Mouse (Mus musculus) monocyte, adult 5-6 weeks (primary cell): Measurements from ENCODE around the gene Syt1. TPM values are rescaled to one million over a fixed set of nuclear protein-coding genes. Genes with fewer than 3 reads are reported as not detected.

ENCODE experiments used
- ATAC-seq: fragments of 153-309, 156-312 bp; replicated peaks from 2 replicates; pipeline ENCODE4 v1.8.0; 2017; ENCODE audit warnings: mild to moderate bottlenecking; ENCODE audit not compliant: low TSS enrichment, insufficient number of reproducible peaks, severe bottlenecking, poor library complexity, low FRiP score
- total RNA-seq: library from RNA; stranded (forward); fragments of 200-1000, 200-491, 200-594 nt; gene quantifications from 3 replicates; pipeline ENCODE4 v1.2.3, GENCODE M21; 2017

Gene Syt1
- total RNA-seq, 1 experiment from 2014 or later = not detected

GRCm38 (mm10) chr10:108800776-108801175, 210.0 kb downstream of the Syt1 start:
- ATAC-seq = no peak

DNA sequence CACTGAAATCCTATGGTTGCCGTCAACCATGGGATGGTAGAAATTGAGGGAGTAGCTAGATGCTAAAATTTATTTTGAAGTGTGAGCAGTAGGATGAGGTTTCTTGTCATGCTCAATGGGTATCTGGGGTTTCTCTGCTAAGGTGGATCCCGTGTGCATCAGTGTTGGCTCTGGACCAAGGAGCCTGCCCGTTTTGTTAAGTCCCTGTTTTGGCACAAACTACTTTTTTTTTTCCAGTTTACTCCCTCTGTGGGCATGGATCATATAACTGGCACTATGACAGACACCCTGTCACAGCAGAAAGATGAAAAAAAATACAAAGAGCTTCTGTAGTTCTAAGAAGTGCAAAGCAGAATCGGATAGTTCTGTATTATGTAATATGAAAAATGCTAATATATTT, 212.0 kb downstream of the Syt1 start:
- ATAC-seq = no peak

DNA sequence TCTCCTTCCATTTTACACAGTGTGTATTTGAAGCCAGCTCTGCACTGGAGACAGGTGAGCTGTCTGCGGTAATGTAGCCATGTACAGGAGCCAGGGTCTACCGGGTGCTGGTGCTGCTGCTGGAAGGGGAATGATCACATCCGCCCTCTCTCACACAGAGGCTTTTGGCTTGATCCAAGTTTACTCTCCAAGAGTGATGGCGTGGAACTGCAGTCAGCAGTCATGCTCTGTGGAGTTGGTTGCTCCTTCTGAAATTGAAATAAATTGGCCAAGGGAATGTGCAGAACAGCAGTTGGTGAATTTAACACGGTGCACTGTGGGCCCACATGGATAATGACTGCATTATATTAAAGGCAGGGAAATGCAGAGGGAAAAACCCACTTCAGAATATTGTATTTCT, 228.0 kb downstream of the Syt1 start:
- ATAC-seq = no peak

GRCm38 (mm10) chr10:108780614-108781013, 230.2 kb downstream of the Syt1 start:
- ATAC-seq = no peak

GRCm38 (mm10) chr10:108776735-108777134, 234.0 kb downstream of the Syt1 start:
- ATAC-seq = no peak

DNA sequence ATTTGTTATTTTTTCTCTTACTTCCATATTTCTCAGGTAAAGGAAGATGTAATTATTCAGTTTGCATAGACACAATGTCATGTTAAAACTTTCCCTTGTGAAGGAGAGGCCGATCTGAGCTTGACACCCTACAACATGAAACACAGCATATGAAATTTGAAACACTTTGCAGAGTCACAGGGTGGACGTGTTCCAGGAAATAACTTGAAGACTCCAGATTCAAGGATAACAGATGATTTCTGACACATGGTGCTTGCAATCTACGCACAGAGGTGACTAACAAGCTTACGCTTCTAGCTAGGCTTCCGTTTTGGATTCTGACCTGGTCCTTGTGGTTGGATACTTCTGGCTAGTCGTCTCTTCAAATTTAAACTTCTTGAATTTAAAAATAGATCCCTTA, 239.7 kb downstream of the Syt1 start:
- no peak for ATAC-seq

- no peak for ATAC-seq
Measured at GRCm38 (mm10) chr10:108765564-108765963, 245.2 kb downstream of the Syt1 start.

DNA sequence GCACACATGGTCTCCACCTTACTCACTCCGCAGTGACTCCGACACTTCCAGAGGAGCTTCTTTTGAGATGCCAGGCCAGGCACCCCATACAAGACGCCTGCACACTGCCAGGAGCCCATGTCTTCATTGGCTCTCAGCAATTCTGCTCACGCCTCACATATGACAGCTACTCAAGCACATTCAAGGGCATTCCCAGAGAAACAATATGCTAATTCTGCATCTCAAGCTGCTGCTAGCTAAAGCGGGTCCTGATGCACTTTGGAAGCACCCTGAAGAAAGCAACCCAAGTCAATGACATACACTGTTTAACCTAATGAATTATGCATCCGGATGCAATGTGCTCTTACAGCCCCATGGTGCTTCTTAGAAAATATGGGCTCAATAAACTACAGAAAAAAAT, 247.1 kb downstream of the Syt1 start:
- ATAC-seq = 0 out of 2 replicates have a peak, but pooled peaks have one; percentile 22

DNA sequence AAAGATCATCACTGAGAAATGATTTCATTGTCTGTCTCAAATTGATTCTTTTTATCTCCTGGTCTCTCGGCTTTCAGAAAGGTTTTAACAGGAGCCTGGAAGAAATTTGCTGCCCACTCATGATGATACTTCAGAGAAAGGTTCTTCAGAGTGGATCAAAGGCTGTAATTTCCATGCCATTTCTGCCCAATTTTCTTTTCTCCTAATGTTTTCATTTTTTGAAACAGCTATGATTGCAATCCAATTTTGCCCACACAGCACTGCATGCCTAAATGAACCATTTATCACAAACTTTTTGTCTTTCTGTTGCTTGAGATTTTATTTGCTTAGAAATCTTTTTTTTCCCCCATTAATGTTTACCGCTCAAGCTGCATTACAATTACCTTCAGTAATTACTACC, 257.5 kb downstream of the Syt1 start:
- no peak for ATAC-seq

DNA sequence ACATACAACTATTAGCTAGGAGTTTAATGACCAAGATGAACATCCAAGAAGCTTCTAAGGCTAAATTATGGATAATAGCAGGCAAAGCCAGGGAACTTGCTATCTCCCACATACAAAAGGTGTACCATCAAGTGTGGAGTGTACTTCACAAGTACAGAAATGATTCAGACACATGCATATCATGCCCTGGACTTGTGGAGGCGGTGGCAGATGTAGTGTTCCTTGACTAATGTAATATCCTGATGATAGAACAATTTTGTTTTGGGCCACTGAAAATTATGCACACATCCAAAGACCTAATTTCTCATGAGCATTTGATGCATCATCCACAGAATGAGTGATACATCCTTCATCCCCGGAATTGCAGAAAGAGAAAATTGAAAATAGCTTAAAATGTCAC, 267.0 kb downstream of the Syt1 start:
- no peak for ATAC-seq

DNA sequence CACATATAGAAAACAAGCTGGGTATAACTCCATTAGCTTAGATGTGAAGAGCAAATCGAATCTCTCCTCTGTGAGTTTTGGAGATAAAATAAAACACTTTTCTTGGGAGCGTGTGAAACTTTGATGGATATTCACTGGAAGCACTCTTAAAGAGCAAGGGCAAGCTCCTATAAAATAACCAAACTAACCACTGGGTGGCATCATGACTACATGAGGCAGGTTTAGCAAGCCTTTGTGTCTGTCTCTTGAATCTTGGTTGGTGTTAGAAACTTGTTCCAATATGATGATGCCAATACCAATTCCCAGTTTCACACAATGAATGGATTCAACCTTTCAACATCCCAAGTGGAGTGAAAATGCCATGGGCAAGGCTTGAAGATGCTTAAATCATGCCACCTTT, 276.8 kb downstream of the Syt1 start:
- ATAC-seq = no peak

DNA sequence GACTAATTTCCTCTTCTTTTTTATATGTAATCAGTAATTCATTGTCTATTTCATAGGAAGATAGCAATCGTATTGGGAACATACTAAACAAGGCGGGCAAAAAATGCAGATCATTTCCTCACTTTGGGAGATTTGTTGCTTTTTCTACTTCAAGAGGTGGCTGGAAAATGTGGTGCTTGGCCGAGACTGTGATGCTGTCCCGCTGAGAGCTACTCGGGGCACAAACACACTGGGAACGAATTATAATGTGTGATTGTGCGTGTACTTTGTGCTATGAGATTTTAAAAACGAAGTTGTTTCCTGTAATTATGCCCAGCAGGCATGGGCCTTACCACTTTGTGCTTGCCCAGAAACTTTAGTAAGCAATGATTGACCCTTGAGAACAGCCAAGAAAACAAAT, 281.8 kb downstream of the Syt1 start:
- no peak for ATAC-seq

- no peak for ATAC-seq
Measured at GRCm38 (mm10) chr10:108726391-108726790, 284.4 kb downstream of the Syt1 start.

DNA sequence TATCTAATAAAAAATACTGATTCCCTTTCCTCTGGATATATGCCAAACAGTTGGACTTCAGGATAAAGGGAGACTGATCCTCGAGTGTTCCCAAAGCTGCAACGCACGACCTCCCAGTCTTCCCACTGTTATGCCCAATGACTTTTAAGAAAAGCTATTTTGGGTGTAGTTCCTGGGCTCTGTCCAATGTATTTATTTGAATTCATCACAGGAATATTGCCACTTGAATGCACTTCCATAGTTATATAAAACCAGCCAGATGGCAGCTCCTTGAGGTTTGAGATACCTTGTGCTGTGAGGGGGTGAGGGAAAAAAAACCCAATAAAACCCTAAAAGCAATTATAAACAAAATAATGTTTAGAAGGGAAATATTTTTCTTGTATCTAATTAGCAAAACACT, 285.9 kb downstream of the Syt1 start:
- ATAC-seq = no peak

- ATAC-seq = no peak
Measured at GRCm38 (mm10) chr10:108710514-108710913, 300.3 kb downstream of the Syt1 start.

GRCm38 (mm10) chr10:108705658-108706057, 305.1 kb downstream of the Syt1 start:
- no peak for ATAC-seq

GRCm38 (mm10) chr10:108701361-108702128, 309.2 kb downstream of the Syt1 start:
- no peak for ATAC-seq

- ATAC-seq = 0 out of 2 replicates have a peak, but pooled peaks have one; percentile 5
Measured at GRCm38 (mm10) chr10:108699946-108700345, 310.8 kb downstream of the Syt1 start, which contains the start of gene Gm5136. Gene Gm5136 (minus strand): TSS chr10:108700160.

GRCm38 (mm10) chr10:108697062-108697461, 313.7 kb downstream of the Syt1 start:
- ATAC-seq = no peak

DNA sequence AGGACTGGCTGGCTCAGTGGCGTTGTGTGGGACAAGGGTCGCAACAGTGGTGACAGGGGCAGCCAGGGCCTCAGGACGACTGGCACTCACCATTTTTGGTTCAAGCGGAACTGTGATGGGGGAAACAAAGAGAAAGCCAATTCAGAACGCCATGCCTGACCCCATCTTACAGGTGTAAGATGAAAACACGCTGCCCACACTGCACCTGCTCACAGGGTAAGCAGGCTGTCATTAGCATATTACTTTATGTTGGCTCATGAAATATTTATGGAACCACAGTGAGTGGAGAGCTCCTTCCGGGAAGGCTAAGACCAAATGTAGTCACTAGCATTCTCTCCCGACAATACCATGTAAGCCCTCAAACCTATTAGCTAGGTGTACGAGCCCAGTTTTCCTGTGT, 319.8 kb downstream of the Syt1 start:
- ATAC-seq = no peak

GRCm38 (mm10) chr10:108686696-108687095, 324.1 kb downstream of the Syt1 start:
- ATAC-seq = no peak
